Mouse (Mus musculus) layer of hippocampus, adult 18-20 months (tissue): ENCODE measurements around the gene Sertad1. TPM values are rescaled to one million over a fixed set of nuclear protein-coding genes. Genes with fewer than 3 reads are reported as not detected.

Experiments used
- total RNA-seq, 2 experiments: library from RNA; stranded (reverse); gene quantifications; 2 replicates each; pipeline ENCODE4 v1.2.3; 2021

Sertad1 gene
- total RNA-seq, 2 experiments from 2014 or later = 8.7 to 11.5 TPM

Other genes starting within 250 kb of the Sertad1 start
- 100 to 1,000 TPM; 141 to 149 TPM for gene Numbl, start 228.5 kb upstream of the Sertad1 start, total RNA-seq
- gene Ltbp4, start 149.2 kb upstream of the Sertad1 start, total RNA-seq = 10 to 100 TPM; 43.9 to 47.5 TPM
- gene Shkbp1, start 130.9 kb upstream of the Sertad1 start, total RNA-seq = 10 to 100 TPM; 25.8 to 28.2 TPM
- not detected for gene Gm20479, start 129.5 kb upstream of the Sertad1 start, total RNA-seq
- 100 to 1,000 TPM; 130 to 133 TPM for gene Sptbn4, start 39.2 kb upstream of the Sertad1 start, total RNA-seq
- gene Blvrb, start 38.9 kb upstream of the Sertad1 start, total RNA-seq = 10 to 100 TPM; 18.5 to 20.1 TPM
- 1 to 10 TPM; 4.2 to 5.1 TPM for gene Sertad3, start 13.1 kb upstream of the Sertad1 start, total RNA-seq
- under 1 TPM; 0.25 to 0.35 TPM for gene Prx, start 12.4 kb downstream of the Sertad1 start, total RNA-seq
- not detected for gene Hipk4, start 36.4 kb downstream of the Sertad1 start, total RNA-seq
- 100 to 1,000 TPM; 575 to 580 TPM for gene Pld3, start 66.3 kb downstream of the Sertad1 start, total RNA-seq
- gene 2310022A10Rik, start 66.3 kb downstream of the Sertad1 start, total RNA-seq = 10 to 100 TPM; 24.7 to 26.5 TPM
- 100 to 1,000 TPM in 1 of 2 experiments, 10 to 100 TPM in 1; 88.8 to 103 TPM for gene Akt2, start 104.6 kb downstream of the Sertad1 start, total RNA-seq
- 10 to 100 TPM; 45.3 to 45.7 TPM for gene Ttc9b, start 167.0 kb downstream of the Sertad1 start, total RNA-seq
- gene Map3k10, start 187.7 kb downstream of the Sertad1 start, total RNA-seq = 100 to 1,000 TPM; 175 to 180 TPM
- gene Zfp607b, start 202.4 kb downstream of the Sertad1 start, total RNA-seq = 10 to 100 TPM; 10.3 to 10.6 TPM
- 10 to 100 TPM; 36.0 to 37.7 TPM for gene Zfp60, start 244.5 kb downstream of the Sertad1 start, total RNA-seq